Mouse (Mus musculus): ENCODE measurements around the gene Lrch2. TPM values are rescaled to one million over a fixed set of nuclear protein-coding genes. Genes with fewer than 3 reads are reported as not detected.

Lrch2 gene
- not detected in 4 replicates for total RNA-seq (2023; ENCODE audit: inconsistent age)

DNA sequence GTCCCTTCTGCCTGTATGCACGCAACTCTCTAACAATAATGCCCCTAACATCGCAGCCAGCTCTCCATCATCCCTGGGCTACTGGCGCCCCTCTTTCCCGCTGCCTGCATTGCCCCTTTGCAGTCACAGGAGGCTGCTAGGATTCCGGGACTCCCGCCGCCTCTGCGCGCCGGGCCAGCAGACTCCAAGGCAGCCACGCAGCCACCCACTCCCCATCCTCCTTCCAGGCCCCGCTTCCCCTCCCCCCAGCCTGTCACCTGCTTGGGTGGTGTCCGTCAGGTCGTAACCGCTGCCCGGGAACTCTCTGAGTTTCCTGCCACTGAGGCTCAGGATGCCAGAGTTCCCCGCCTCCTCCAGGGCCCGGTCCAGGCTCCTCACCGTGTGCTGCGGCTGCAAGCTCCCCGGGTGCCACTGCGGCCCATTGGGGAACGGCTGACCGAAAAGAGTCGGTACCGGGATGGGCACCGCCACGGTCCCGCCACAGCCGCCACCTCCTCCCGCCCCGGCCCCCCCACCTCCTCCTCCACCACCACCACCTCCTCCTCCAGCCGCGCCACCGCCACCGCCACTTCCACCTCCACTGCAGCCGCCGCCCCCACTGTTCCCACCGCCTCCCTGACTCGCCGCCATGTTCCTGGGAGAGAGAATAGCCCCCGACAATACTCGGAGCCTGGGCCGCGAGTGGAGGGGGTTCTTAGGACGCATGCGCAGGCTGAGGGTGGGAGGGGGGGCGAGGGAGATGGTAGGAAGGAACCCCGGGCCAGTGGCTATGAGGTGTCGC, at the start of gene Lrch2:
Gene Lrch2, minus strand, starts transcription at position 661 of the 781 bp plus-strand sequence.

DNA sequence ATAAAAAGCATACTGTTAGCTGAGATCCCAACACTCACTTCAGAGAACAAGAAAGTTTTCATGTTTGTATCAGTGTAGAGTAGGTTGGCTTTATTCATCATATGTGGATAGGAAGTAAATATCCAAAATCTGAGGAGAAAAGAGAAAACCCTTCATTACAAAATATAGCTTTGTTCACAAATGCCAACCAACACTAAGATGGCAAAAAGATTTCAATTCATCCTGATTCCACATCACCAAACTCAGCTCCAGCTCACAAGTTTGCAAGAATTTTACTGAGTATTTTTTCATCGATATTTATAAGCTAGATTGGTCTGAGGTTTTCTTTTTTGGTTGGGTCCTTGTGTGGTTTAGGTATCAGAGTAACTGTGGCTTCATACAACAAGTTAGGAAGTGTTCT, 100.3 kb downstream of the Lrch2 start, which contains the start of gene Vmn1r239-ps:
Gene Vmn1r239-ps, minus strand, starts transcription at position 101 of the 400 bp plus-strand sequence.

GRCm38 (mm10) chrX:147429129-147429528, 124.8 kb downstream of the Lrch2 start, which contains the start of gene Il13ra2:
Gene Il13ra2 (minus strand): TSS chrX:147429192.

Other genes starting within 250 kb of the Lrch2 start
- not detected in 4 replicates for gene Il13ra2, start 124.9 kb downstream of the Lrch2 start, total RNA-seq (2023; ENCODE audit: inconsistent age)
- not detected in 4 replicates for gene Vmn1r239-ps, start 100.4 kb downstream of the Lrch2 start, total RNA-seq (2023; ENCODE audit: inconsistent age)
- not detected in 4 replicates for gene Gm15128, start 211.9 kb upstream of the Lrch2 start, total RNA-seq (2023; ENCODE audit: inconsistent age)